Mouse (Mus musculus): ENCODE measurements around the gene Zeb2.

Zeb2 gene

DNA sequence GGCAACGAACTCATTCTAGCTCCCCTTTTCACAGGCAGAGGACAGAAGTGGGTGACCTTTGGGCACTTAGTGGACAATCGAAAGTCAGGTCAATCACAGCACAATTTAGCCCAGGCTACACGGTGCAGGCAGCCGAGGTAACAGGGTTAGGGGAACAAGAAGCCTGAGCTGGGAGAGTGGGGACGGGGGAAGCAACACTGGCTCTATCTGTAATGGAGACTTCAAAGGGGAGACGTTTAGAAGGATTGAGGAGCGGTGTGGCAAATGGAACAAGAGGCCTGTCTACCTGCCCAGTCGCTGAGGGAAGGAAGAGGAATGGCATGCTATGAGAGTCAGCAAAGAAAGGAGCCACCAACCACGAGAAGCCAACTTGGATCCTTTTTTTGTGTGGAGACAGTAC is 57.0 kb downstream of the Zeb2 start:
- no peak for DNase-seq

DNA sequence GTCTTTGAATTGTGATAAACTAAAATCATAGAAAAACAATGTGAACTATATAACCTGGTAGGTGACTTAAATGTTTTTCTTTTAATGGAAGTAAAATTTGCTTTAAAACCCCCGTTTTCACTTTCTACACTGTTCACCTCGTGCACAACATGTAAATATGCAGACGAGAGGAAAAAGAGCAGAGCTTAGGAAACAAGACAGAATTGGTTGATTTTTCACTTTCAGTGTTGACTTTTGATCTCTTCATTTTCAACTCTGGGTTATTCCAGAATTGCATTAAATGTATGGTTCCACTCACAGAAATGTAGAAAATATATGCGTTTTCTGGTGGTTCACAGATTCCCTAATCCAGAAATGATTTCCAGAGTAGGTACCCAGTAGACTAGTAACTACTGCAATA is 57.6 kb downstream of the Zeb2 start:
- DNase-seq = no peak

DNA sequence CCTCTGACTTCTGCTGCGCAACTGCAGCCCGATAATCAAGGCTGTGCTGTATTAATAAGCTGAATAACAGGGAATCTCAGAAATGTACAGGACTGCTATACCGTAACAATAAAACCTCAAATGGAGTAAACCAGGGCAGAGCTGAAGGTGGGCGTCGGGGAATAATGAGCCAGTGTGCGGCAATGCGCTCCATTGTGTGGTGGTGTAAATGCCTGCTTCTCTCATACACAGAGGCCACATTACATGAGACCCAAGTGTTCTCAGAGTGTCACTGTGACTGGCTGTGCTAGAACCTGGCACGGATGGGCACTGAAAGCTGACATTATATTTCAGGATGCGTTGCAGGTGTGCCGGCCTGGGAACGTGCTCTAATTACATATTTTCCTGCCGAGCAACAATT is 58.2 kb downstream of the Zeb2 start:
- DNase-seq = no peak

DNA sequence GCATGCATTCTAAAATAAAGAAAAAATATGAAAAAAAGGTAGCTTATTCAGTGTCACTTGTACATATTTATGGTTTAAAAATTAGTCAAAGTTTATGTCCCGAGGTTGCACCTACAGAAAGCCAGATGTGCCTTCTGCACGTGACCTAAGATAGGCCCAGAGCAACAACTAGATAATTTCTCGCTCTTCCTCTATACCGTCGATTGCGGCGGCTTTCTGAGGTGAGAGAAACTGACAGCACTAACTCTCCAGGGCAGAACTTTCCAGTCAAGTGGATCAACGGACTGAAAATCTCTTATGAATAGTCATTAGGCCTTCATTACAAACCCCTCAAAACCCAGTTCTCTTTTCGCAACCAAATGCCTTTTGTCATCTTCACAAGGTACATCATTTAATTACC is 59.0 kb downstream of the Zeb2 start:
- no peak for DNase-seq

DNA sequence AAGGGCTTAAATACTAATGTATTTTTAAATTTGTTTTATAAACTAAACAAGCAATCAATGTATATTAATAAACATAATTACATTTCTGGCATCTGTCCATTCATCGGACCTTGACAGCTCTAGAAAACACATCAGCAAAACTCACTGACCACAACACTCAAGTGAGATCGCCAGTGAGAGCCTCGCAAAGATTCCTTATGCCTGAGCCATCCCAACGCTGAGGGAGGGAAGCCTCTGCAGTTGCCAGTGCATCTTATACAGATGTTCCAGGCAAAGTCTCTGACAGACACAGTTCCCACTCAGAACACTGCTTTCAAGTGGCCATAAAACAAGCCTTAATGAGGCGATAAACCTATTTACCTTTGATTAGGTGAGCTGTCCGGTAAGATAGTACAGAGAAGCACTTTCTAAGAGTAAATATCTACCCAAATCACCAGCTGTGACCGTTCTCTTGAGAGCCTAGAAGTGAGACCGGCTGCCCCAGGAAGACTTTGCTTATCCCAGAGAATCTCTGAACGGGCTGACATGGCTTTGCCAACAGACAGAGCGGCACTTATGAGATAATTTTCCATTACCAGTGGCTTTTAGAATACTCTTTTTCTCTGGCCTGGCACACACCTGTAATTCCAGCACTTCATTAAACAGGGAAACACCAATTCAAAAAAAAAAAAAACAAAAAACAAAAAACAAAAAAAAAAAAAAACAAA is 60.2 kb downstream of the Zeb2 start:
- no peak for DNase-seq

DNA sequence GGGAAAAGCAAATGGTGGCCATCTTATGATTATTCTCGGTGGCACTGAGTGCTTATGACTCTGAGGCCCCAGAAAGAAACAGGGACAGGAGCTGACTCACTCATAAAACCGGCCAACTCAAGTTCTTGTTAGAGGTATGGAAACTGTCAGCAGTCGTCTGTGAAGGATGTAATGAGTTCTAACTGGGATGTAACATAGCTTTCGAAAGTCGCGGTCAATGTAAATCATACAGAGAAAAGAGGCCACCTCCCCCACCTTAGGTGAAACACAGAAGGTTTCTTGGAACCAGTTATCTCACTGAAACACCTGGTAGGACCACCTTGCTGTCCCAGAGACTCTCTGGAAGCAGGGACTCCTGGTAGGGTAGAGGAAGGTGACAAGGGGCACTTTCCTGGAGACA is 61.3 kb downstream of the Zeb2 start:
- DNase-seq = no peak

DNA sequence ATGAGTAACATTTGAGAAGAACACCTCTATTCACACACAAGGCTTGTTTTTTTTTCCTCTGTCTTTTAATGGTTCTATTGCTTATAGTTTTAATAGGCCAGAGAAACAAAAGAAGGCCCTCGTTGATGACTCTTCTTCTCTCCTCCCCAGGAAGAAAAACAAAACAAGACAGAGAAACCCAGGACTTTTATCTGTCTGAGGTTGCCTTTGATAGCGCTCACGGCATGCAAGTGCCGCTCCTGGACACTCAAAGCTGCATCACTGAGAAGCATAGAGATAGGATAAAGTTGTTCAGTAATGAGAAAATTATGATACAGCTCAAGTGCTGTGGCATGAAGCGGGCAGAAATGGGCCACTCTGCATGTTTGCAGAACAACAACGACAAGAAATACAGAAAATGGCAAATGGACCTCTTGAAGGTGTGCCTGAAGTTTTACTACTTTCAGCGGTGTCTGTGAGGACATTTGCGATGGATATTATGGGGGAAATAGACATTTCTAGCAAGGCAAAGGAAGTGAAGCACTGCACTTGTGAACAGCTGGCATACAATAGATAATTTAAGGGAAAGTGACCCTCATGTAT is 62.1 kb downstream of the Zeb2 start:
- DNase-seq = no peak

DNA sequence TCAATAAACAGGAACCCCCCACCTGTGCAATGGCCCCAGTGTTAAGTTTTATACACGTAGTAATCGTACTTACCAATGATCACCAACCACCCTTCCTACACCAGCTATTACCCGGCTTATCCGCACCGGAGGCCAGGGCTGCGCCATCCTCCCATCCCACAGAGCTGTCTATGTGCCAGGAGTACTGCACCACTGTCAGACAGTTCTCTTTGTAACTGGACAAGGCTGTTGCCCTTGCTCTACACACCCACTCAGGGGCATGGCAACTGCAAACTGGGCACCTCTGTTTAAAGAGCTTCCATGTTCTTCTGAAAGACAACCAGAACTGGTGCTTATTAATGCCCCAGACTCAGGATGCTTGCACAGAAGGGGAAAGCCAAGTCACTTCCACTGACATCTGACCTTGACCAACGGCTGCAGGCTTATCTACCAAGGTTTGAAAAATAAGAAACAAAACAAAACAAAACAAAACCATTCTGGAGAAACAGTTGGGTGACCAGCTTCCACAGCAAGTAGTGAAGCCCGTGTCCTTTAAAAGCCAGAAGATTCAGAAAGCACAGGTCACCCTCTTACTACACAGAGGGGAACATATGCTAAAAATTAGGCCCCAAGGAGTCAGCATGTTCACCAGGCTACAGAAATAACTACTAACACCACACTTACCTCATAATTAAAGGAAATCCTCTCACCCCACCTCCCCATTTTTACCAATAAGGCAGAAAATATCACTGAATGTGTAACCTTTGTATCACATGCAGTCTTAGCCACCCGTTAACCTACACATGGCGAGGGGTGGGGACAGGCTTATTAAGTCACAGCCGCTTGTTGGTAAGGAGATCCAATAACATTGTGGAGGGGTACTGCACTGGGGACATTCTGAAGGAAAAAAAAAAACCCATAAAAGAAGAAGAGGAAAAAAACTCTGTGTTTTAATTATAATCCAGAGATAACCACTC is 62.8 kb downstream of the Zeb2 start:
- DNase-seq = no peak

DNA sequence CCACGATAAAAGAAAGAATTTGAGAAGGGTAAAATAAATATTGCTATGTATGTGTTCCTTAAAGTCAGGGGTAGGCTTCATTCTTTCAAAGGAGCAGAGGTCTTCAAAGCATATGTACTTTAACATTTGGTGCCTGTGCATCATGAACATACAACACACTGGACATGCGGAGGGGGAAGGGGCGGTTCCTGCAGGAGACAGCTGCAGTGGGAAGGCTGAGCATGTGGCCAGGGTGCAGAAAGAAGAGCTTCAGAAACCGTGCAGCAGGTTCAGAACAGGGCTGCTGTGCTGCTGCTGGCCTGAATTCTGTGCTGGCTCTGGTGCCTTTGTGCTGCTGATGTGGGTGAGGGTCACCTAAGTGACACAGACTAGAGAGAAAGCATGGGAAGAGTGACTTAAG is 64.6 kb downstream of the Zeb2 start:
- DNase-seq = no peak

DNA sequence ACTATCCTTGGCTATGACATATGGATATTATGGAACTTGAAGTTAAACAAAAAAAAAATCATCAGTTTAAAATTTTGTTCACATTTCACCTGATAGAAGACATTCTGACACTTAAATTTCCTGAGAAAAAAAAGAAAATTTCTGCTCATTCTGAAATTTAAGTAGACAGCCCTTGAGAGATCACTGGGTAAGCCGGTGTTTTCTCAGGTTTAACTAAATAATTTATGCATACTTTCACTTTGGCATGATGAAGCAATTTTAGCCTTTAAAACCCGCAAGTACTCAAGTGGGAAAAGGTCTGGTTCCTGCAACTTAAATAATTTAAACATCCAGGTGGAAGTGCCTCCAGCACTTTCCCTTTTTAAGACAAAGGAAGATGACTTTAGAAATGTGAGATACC is 65.9 kb downstream of the Zeb2 start:
- DNase-seq = no peak

DNA sequence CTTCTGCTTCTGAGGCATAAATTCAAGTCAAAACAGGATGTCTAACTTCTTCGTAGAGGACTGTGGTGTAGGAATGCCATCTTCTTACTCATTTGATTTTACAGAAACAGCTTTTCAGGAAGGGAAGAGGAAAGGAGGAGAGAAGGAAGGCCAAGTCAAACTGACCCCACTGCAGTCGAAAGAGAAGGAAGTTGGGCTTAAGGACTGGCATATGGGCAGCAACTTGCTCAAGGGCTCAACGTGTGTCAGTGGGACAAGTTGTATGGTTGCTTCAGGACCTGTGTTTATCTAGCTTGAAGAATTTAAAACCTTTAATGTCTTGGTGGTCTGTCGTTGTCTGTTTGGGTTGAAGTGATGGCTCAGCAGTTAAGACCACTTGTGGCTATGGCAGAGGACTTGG is 67.3 kb downstream of the Zeb2 start:
- DNase-seq = no peak

DNA sequence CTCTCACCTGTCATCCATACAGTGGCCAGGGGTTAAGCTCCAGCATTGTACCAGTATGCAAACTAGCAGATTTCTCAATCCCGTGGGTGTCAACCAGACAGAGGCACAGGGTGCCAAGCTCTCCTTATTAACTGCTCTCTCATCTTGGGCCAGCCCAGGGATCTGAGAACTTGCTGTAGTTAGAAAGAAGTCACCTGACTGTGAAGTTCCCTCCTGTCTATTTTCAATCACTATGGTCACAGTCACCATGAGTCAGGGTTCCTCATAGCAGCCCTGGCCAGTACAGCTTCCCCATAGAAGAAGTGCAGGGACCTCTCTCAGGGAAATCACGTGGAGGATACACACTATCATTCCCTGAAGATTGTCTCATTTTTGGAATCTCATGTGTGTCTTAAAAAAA is 67.9 kb downstream of the Zeb2 start:
- DNase-seq = no peak

DNA sequence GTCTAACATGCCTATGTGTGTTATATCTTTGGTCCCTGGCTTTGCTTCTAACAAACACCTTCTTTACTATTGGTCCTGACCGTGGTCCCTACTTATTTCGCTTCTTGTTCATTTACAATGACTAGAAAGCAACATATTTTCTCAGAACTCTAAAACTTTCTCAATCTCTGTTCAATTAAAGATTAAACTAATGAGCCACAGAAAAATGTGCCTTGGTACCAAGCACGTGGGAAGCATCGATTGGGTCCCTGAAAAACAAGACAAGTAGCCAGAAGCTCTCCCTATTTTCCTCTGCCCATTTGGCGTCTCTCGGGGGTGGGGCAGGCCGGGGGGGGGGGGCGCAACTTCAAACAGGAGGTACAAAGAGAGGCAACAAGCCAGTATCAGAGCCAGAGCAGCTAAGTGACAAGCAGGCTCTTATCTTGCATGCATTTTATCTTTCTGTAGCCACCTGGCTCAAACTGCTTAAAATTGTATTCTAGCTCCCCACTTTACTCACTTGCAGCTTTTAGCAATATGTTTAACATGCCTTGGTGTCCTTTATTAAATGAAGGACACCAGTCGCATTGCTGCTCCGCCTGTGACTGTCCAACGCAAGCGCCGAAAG is 76.4 kb downstream of the Zeb2 start:
- DNase-seq = no peak

DNA sequence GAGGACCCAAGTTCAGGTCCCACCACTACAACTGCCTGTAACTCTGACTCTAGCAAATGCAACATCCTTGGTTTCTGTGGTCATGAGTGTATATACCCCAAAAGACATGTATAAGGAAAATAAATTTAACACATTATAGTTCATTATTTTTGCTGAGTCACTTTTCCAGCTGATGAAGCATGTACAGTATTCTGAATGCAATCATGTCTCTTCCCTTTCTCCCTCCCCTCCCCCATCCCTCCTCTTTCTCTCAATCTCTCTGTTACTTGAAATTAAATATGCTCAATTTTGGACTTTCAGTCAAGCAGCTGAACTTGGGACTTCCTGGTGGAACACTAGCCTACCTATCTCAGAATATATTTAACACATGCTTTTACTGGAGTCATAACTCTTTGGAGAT is 77.7 kb downstream of the Zeb2 start:
- DNase-seq = no peak

DNA sequence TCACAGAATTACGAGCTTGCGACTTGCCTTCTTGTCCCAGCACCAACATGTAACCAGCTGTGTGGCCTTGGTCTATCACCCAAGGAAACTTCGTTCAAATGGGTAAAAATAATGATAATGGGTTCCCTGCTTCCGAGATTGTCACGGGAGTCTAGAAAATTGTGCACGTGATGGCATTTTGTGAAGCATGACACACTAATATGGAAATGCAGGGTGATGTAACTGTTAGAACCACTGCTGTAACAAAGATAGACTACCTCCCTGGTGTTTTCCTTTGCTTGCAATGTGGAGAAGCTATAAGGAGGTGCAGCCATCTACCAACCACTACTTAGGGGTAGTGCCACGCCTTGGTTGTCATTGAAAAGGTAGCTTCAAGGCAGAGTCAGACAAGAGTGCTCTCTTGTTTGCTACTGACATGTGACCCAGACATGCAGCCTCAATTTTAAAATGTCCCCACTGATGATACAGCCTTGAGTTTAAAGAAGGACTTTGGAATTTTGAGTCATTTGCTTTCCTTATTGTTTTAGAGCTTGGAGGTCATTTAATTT is 89.0 kb downstream of the Zeb2 start:
- no peak for DNase-seq

DNA sequence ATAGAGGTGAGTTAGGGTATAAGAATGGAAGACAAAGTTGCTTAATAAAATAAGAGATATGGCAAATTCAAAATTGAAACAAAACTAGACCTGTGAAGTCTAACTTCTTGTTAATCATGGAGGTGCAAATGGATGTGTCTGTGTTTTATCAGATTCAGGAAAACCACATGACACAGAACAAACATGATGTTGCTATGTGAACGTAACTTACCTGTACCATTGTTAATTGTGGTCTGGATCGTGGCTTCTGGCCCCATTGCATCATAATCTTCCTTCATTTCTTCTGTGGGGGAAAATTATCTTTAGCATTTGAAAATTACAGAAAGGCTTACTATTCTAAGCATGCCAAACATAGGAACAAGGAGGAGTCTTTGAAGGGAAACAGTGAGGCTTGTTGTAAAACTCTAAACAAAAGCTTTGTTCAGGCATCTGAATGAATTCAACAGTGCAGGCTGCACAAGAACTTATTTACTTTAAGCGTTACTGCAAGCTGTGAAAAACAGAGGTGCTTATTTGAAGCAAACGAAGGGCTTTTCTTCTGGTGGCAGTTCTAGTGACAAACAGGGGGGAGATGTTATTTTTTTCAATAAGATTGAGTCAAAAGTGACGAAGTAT is 99.9 kb downstream of the Zeb2 start:
- DNase-seq = no peak

DNA sequence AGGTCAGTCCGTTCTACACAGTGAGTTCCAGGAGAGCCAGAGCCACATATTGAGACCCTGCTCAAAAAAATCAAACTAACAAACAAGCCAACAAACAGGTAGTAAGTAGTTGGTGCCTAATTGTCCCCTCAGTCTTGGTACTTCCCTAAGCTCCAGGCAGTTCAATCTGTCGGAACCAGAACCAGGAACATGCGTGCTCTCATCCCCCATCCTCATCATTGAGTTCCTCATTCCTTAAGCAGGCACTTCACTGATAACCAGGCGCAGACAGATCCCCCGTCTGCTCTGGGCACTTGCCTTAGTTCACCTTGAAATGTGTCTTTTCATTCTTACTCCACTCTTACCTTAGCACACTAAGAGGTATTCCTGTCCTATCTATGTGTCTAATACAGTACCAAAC is 103.9 kb downstream of the Zeb2 start:
- no peak for DNase-seq

DNA sequence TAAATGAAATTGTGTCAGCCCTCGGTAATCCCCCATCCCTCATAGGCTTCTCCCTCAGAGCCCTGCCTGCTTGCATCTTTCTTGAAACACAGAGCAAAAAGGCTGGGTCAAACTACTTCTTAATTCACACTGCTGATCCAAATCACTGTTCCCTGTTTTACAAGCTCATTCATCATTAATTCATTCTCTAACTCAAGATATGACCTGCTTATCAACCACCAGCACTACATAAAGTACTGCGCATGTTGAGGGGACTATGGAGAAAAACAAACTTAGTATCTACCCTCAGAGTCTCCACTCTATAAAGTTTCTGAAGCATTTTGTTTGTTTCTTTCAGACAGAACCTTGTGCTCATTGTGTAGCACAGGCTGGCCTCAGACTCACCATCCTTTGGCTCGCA is 104.5 kb downstream of the Zeb2 start:
- no peak for DNase-seq

DNA sequence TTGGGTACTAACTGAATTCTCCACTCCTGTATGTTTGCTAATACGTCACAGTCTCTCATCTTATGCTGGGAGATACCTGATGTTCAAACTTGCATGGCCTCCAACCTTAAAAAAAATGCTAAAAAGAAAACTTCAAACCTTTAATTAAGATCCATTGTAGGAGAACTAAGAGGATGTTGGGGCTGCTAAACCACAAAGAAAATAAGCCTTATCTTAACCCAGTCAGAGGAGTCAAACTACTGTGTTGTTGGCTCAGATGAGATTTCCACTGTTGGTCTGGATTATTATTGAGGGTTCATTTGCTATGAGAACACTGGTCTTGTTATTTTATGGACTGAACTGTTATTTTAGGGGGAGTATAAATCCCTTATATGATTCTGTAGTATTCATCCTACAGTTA is 106.5 kb downstream of the Zeb2 start:
- no peak for DNase-seq

DNA sequence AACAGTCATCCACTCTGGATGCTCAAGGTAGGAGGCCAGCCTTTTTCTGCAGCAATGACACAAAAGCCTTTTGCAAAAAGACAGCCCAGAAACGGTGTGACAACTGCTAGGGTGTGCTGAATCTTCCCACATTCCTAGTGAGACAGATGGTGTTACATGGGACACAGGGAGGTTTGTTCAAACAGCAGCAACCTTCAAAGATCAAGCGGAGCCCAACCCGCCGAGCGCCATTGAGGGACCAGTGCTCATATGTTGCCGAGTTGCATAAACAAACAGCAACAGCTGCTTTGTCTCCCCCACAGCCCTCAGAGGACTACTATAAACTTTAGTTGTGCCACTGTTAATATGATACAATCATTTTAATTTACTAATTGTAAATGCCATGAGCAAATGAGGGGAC is 117.3 kb downstream of the Zeb2 start:
- DNase-seq = peak; percentile 74

DNA sequence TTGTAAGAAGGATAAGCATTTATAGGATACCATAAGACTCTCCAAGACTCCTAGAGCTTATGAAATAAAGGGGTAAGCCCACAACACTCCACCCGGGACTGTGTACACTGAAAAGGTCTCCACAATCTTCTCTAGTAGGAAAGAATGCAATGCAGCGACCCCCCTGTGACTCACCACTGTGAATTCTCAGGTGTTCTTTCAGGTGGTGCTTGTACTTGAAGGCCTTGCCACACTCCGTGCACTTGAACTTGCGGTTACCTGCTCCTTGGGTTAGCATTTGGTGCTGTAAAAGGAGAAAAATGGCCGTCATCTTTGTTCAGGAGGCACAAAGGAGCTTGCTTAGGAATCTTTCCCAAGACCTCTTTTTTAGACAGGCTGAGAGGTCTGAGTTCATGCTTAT is 118.5 kb downstream of the Zeb2 start:
- no peak for DNase-seq

DNA sequence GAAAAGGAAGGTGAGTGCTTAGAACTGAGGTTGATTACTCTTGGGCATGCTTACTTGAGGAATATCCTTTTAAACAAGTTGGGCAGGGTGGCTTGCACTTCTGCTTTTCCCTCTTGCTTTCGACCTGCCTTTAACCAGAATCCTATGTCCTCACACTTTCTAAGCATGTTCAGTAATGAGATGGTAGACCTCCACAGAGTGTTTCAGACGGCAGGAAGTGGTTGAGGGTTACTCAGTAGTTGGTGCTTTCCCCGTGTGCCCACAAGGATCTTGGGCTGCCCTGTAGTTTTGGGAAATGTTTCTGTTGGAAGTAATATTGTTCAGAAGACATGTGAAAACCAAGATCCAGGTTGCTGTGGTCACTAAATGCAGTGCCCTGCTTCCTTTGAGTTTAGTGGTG is 135.5 kb downstream of the Zeb2 start:
- no peak for DNase-seq

All from lung, postnatal 10 days (tissue).